Mouse (Mus musculus): Measurements from ENCODE around the gene Cacna2d2.
A peak's percentile ranks its signal among the peaks of the same experiment; 100 is the strongest.

Gene Cacna2d2

DNA sequence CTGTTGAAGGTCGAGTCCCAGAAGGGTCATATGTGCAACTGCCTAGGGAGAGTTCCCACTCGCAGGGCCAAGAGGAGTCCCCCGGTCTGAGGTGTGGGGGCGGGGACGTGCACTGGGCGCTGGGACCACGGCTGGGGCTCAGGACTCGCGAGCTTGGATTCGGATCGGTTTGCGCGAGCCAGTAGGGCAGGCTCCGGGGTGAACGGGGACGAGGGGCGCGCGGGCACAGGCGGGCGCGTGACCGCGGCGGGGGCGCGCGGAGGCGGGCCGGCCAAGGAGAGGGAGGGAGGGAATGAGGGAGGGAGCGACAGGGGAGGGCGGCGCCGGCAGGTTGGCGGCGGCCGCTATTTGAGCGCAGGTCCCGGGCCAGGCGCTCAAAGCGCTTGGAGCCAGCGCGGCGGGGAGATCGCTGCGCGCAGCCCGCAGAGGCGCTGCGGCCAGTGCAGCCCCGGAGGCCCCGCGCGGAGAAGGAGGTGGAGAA, at the start of gene Cacna2d2:
Gene Cacna2d2, plus strand, starts transcription at position 122 of the 481 bp plus-strand sequence.
- DNase-seq (ENCODE audit: low read depth, low spot score): no peak

GRCm38 (mm10) chr9:107354826-107355225, 44.6 kb upstream of the Cacna2d2 start:
- DNase-seq (ENCODE audit: low read depth, low spot score): no peak

DNA sequence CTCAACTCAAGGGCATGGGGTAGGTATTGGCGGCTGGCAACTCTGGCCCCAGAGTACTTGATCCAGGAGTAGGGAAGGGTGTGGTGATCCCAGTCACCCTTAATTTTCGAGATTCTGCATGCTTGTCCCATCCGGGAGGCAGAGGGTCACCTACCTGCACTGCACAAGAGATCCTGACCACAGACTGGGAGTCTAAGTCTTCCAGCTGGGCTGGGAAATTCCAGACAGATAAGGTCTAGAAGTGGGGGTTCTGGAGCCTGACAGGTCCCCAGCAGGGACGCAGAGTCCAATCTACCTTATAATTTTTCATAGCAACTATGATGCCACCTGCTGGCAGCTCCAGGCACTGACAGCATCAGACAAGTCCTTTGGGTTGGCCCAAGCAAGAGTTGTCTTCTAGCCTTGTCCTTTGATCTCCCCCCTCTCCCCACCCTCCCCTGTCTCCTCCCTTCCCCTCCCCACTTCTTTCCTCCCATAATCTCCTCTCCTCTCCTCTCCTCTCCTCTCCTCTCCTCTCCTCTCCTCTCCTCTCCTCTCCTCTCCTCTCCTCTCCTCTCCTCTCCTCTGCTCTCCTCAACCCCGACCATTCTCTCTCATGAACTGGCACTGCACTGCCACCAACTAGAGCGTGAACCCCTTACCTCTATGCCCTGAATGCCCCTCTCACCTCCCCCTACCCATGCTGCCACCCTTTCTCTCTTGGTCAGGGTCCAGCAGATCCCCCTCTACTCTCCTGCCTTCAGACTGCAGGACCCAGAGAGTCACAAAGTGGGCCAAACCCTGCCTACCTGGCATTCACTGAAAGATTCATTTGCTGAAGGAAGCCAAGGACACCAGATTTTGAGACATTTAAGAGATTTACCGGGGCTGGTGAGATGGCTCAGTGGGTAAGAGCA, 43.3 kb upstream of the Cacna2d2 start:
- peak; percentile 54 for DNase-seq (ENCODE audit: low read depth, low spot score)

DNA sequence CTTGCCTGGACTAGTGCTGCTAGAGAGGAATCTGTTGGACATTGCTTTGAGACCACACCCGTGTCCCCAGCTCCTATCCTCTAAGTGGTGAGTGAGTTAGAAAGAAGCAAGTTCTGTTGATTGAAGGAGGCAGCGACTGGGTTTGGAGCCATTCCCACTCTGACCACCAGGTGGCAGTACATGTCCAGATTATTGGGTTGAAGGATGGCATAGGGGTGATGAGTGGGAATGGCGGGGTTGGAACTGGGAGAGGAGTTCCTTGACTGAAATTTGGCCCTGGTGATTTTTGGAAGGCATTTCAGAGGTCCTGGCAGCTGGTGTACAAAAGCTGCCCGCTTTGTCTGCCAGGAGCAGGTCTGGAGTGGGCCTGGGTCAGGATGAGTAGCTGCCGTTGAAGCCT, 41.8 kb upstream of the Cacna2d2 start:
- peak; percentile 71 for DNase-seq (ENCODE audit: low read depth, low spot score)

DNA sequence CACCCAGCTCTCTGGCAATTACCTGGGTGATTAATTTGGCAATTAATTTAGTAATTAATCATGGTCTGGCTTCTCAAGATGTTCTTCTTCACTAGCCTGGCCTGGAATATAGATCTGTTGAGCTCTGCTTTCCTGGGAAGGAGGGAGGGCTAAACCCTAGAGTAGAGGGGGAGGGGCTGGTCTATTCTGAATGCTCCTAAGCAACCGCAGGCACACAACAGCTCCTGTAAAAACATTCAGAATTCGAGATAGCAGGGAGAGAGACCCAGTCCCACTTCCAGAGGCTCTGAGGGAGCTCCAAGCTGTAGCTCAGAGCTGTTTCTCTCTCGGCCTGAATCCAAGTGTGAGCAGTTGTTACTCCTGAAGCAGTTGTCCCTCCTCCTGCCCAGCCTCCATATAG, 38.4 kb upstream of the Cacna2d2 start:
- DNase-seq (ENCODE audit: low read depth, low spot score): no peak

GRCm38 (mm10) chr9:107366644-107367043, 32.8 kb upstream of the Cacna2d2 start:
- DNase-seq (ENCODE audit: low read depth, low spot score): peak; percentile 44

- no peak for DNase-seq (ENCODE audit: low read depth, low spot score)
These were observed 31.1 kb upstream of the Cacna2d2 start for GRCm38 (mm10) chr9:107368302-107368701.

DNA sequence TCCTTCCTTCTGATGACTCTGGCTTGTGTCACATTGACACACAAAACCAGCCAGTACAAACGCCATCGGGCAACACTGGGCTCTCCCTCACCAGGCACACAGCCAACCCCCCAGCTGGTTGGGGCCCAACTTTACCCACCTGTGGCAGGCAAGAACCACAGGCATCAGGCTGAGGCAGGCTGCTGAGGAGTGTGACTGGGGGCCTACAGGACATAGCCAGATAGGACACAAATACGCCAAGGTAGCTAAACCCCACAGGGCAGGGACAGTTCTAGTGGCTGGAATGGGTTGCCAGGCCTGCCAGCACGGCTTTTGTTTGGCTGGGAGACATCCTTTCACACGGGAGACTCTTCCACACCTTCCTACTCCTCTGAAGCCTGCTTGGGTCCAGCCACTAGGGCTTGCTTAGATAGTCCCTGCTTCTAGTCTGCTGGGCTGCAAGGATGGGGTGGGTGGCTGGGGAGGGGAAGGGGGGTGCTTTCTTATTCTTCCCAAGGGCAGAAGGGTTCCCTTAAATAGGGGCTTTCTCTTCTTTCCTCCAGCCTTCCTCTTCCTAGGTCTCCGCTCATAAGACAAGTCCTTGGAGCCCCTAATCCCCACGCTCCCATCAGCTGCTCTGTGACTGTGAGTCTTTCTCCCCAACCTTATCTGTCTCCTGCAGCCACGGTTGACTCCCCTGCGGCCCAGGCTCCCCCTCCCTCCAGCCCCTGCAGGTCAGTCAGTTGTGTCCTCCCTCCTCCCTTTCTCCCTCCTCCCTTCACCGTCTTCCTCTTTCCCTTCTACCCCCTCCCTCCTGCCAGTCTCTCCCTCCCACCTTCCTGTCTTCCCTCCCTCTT, 29.9 kb upstream of the Cacna2d2 start:
- DNase-seq (ENCODE audit: low read depth, low spot score): no peak

DNA sequence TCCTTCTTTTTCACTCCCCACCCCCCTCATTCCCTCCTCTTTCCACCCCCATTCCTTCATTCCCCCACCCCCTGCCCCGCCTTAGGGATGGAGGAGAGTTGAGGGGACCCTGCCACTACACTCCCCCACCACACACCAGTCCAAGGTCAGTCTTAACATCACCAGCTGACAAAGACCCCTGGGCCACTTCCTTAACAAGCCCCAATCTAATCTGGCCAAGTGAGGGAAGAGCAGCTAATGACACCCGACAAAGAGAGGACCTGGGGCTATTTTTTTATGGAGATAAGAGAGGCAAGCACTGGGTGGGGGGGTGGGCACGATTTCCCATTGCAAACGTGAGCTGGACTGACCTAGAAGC, 29.3 kb upstream of the Cacna2d2 start:
- no peak for DNase-seq (ENCODE audit: low read depth, low spot score)

- DNase-seq (ENCODE audit: low read depth, low spot score): no peak
These were observed 27.0 kb upstream of the Cacna2d2 start for GRCm38 (mm10) chr9:107372441-107372840.

- peak; percentile 51 for DNase-seq (ENCODE audit: low read depth, low spot score)
These were observed 24.8 kb upstream of the Cacna2d2 start for GRCm38 (mm10) chr9:107374623-107375022.

DNA sequence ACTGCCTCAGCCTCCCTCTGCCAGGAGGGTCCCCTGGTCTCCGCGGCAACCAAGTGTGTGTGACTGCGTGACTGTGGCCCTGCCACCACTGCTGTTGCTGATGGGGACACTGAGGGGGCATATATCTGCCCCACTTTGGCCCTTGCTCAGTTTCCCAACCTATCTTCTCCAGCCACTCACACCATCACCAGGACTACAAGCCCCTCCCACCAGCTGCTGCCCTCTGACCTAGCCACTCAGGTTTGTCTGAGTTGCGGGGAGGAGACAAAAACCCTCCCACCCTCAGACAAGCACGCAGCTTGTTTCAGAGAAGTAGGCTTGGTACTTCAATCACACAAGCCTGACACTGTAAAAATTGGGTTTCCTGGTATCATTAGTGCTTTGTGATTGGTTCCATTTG, 24.0 kb upstream of the Cacna2d2 start:
- DNase-seq (ENCODE audit: low read depth, low spot score): no peak

DNA sequence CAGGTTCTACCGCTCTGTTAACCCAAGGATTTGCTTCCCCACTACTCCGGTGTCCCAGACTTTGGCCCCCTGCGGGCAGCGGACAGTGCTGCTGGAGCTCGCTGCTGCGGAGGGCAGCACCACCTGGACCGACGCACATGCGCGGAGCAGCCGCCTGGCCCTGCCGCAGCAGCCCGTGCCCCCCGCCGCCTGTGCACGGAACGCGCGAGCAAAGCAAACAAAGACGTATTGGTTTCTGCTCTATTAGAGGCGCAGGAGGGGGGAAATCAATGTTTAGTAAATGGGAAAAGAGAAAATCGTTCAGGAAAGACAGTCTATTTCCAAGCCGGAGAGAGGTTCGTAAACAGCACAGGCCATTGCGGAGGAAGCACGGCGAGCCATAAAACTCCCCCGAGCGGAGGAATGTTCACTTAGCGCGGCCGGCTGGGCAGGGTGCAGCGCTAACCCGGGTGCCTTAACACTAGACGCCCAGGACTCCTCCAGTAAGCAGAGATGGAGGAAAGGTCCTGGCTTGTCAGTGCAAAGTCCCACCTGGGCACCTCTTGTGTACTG, 21.4 kb upstream of the Cacna2d2 start:
- DNase-seq (ENCODE audit: low read depth, low spot score): peak; percentile 34

DNA sequence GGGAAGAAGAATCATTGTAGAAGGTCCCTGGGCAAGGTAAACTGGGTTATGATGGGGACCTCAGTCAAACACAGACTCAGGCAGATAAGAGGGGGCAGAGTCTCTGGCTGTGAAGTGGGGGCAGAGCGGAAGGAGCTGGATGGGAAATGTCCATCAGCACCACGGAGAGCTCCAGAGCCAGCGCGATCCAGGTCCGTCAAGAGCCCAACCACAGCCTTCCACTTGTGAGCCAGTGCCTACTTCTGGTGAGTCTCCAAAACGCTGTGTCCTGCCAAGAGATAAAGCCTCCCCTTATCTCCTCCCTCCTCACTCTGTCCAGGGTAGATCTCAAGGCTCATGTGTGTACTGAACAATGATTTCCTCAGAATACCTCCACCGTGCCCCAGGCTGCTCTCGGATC, 17.7 kb upstream of the Cacna2d2 start:
- DNase-seq (ENCODE audit: low read depth, low spot score): peak; percentile 48

DNA sequence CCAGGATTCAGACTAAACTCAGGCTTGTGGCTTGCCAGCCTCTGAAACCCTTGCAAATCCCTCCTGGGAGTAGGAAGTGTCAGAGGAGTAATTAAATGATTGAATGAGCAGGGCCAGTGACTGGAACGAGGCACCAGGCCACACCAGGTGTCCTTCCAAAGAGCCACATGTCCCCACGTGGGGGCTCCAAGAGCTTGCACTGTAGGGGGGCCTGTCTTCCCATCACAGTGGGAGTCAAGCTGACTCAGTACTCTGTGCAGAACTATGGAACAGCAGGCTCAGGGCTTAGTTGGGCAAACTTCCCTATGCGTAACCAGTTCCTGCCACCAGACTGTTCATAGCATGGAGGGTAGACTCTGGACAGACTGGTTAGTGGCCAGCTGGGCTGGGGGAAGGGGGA, 15.0 kb upstream of the Cacna2d2 start:
- DNase-seq (ENCODE audit: low read depth, low spot score): no peak

GRCm38 (mm10) chr9:107386722-107387121, 12.7 kb upstream of the Cacna2d2 start:
- no peak for DNase-seq (ENCODE audit: low read depth, low spot score)

- no peak for DNase-seq (ENCODE audit: low read depth, low spot score)
These were observed 11.7 kb upstream of the Cacna2d2 start for GRCm38 (mm10) chr9:107387708-107388107.

GRCm38 (mm10) chr9:107388263-107388662, 11.1 kb upstream of the Cacna2d2 start:
- no peak for DNase-seq (ENCODE audit: low read depth, low spot score)

DNA sequence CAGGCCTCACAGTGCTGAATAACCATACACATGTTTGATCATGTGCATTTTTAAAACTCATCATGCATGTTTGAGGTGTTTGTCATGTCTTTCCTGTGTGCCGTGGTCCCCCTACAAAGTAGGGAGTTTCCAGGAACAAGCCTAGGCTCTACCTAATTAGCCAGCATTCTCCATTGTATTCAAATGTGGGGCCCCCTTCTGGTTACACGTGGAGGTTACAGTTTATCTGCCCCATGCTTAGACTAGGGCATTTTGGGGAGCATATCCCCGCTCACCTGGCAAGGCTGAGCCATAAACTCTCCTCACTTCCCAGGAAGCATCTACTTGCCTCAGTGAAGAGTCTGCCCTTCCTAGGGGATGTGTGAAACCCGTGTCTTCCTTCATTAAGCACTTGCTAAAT, 3.0 kb upstream of the Cacna2d2 start:
- DNase-seq (ENCODE audit: low read depth, low spot score): no peak

DNA sequence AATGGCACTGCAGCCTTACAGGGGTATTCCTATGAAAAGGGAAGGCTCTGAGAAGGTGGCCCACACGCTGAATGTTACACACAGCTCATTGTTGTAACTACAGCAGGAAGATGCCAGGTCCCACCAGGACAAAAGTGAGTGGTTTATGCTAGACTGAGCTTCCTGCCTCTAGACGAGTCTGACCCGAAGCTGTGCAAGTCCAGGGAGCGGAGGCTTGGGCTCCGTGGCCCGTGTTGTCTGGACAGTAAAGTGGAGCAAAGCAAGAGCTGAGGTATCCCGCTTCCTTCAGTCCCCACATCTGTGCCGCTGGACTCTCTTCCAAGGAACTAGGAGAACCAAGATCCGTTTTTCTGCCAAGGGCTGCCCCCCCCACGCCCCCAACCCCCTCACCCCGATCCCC, 444 bp upstream of the Cacna2d2 start:
- no peak for DNase-seq (ENCODE audit: low read depth, low spot score)

- DNase-seq (ENCODE audit: low read depth, low spot score): no peak
These were observed 674 bp downstream of the Cacna2d2 start for GRCm38 (mm10) chr9:107400060-107400511.

DNA sequence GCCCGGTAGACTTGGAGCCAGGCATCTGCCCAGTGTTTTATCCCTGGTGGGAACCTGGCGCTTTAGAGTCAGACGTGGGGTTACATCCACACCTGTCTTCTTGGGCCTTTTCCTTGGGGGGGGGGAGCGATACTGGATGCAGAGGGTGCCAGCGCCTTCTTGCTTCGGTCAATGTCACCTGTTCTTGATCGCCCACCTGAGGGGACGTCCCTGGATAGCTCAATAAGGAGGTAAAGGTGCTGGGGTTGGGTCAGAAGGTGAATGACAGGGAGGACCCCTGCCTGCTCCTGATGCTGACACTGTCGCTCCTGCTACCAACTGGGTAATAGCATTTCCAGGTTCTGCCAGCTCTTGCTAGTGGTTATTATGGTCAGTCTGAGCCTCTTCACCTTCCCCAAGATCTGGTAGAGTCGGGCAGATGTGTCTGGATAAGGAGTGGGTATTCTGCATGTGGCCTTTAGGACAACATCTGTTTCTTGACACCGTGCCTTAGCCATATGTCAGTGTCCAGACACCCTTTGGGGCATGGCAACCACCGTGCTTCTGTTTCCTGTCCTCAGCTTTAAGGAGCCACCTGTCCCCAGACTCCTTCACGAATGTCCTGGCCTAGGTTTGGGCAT, 1.4 kb downstream of the Cacna2d2 start:
- no peak for DNase-seq (ENCODE audit: low read depth, low spot score)

All from embryo, embryonic 11.5 days (tissue).